In genomic region chr7:97621346-97621745, GRCm38 (mm10) we compare ENCODE assay signal across 24 mouse cellular contexts.
"Had no signal": no experiment of that assay in that cellular context is flagged by ENCODE, and none has a peak within 500 bp of the region (broad histone marks: within the 10 kb centered on the region; RNA-seq: fewer than 3 reads in every experiment).

No protein-coding gene starts in this region.

- ATAC-seq: forebrain, embryonic 15.5 days; forebrain, postnatal 0 days; hindbrain, postnatal 0 days; intestine, embryonic 16.5 days had no signal

- H3K9ac ChIP-seq: forebrain, embryonic 15.5 days; forebrain, postnatal 0 days; heart, embryonic 13.5 days; heart, embryonic 15.5 days; hindbrain, embryonic 13.5 days; hindbrain, embryonic 15.5 days; limb, embryonic 13.5 days; limb, embryonic 15.5 days; liver, embryonic 14.5 days had no signal

- H3K4me1 ChIP-seq: forebrain, embryonic 15.5 days; heart, embryonic 15.5 days; hindbrain, embryonic 13.5 days; limb, embryonic 13.5 days; limb, embryonic 15.5 days had no signal

- H3K4me2 ChIP-seq: forebrain, embryonic 15.5 days; heart, embryonic 11.5 days; heart, embryonic 13.5 days; heart, embryonic 15.5 days; hindbrain, embryonic 13.5 days; hindbrain, embryonic 15.5 days; limb, embryonic 13.5 days; limb, embryonic 15.5 days; liver, embryonic 11.5 days had no signal

- H3K27ac ChIP-seq: forebrain, embryonic 15.5 days; heart, adult 2 months; heart, embryonic 13.5 days; heart, embryonic 15.5 days; hindbrain, embryonic 13.5 days; hindbrain, embryonic 15.5 days; hindbrain, postnatal 0 days; kidney, postnatal 0 days; limb, embryonic 13.5 days; limb, embryonic 15.5 days; liver, embryonic 14.5 days had no signal

- DNase-seq: forebrain, postnatal 0 days; gastrocnemius, postnatal 14 days; gastrocnemius, postnatal 36 days; heart, adult 11 months; heart, adult 2 months; heart, postnatal 14 days; heart, postnatal 36 days; layer of hippocampus, adult 9-11 months; layer of hippocampus, postnatal 36 days; left cerebral cortex, postnatal 4 days; lung, adult 18-20 months had no signal

- H3K27me3 ChIP-seq: forebrain, embryonic 15.5 days; heart, embryonic 13.5 days; heart, embryonic 15.5 days; hindbrain, embryonic 13.5 days; hindbrain, embryonic 15.5 days; limb, embryonic 13.5 days; limb, embryonic 15.5 days had no signal

- H3K4me3 ChIP-seq: forebrain, embryonic 15.5 days; heart, adult 2 months; heart, embryonic 13.5 days; heart, embryonic 15.5 days; hindbrain, embryonic 13.5 days; hindbrain, embryonic 15.5 days; limb, embryonic 13.5 days; limb, embryonic 15.5 days had no signal

- H3K36me3 ChIP-seq: forebrain, embryonic 15.5 days; heart, embryonic 15.5 days; hindbrain, embryonic 15.5 days had no signal

- H3K9me3 ChIP-seq: forebrain, embryonic 15.5 days; heart, embryonic 13.5 days; heart, embryonic 15.5 days; hindbrain, embryonic 13.5 days; hindbrain, embryonic 15.5 days; limb, embryonic 13.5 days; limb, embryonic 15.5 days had no signal
